Mouse (Mus musculus) cortical plate, adult 2 months (tissue): ENCODE results near the gene Eif3m.

ENCODE experiments used
- CTCF ChIP-seq: fragments of 200-500 bp; IDR thresholded peaks from 2 replicates; pipeline ENCODE4 v1.5.1; 2011; ENCODE audit warnings: mild to moderate bottlenecking, control low read depth, low read length; ENCODE audit not compliant: insufficient read depth; ENCODE audit errors: extremely low read depth
- POLR2A ChIP-seq: fragments of 200-500 bp; IDR thresholded peaks from 2 replicates; pipeline ENCODE4 v1.6.1; 2011; ENCODE audit warnings: mild to moderate bottlenecking, low read length, control low read depth; ENCODE audit not compliant: insufficient read depth; ENCODE audit errors: extremely low read depth

GRCm38 (mm10) chr2:105038879-105039278 is 22.0 kb upstream of the Eif3m start:
- TF ChIP-seq POLR2A (no peak), CTCF (no peak)
